Mouse (Mus musculus) forebrain, embryonic 16.5 days (tissue): ENCODE results near the gene Fermt2. TPM values are rescaled to one million over a fixed set of nuclear protein-coding genes. Genes with fewer than 3 reads are reported as not detected.

Experiments used
- ATAC-seq: fragments of 200-750 bp; cut with Nextera tagmentation; 2 replicates; pipeline ENCODE4 v1.8.0; 2017; ENCODE audit warnings: mild to moderate bottlenecking, moderate library complexity
- H3K27ac ChIP-seq: fragments of 300-500 bp; sonication (generic); 2 replicates; pipeline ENCODE4 v1.5.1; 2014; ENCODE audit warnings: low read length, control low read depth
- H3K27me3 ChIP-seq: fragments of 300-500 bp; sonication (generic); replicated peaks from 2 replicates; pipeline ENCODE4 v1.6.1; 2014; ENCODE audit warnings: low read length; ENCODE audit not compliant: control insufficient read depth, insufficient read depth
- H3K36me3 ChIP-seq: fragments of 300-500 bp; sonication (generic); 2 replicates; pipeline ENCODE4 v1.6.1; 2014; ENCODE audit not compliant: control insufficient read depth, insufficient read depth
- H3K4me1 ChIP-seq: fragments of 300-500 bp; sonication (generic); replicated peaks from 2 replicates; pipeline ENCODE4 v1.6.1; 2014; ENCODE audit warnings: low read length; ENCODE audit not compliant: control insufficient read depth, insufficient read depth
- H3K4me2 ChIP-seq: fragments of 300-500 bp; sonication (generic); 2 replicates; pipeline ENCODE4 v1.6.1; 2014; ENCODE audit warnings: mild to moderate bottlenecking, low read length, control low read depth
- H3K4me3 ChIP-seq: fragments of 300-500 bp; sonication (generic); replicated peaks from 2 replicates; pipeline ENCODE4 v1.5.1; 2014; ENCODE audit warnings: mild to moderate bottlenecking, low read length, control low read depth
- H3K9ac ChIP-seq: fragments of 300-500 bp; sonication (generic); replicated peaks from 2 replicates; pipeline ENCODE4 v1.6.1; 2014; ENCODE audit warnings: low read depth, low read length, control low read depth
- H3K9me3 ChIP-seq: fragments of 300-500 bp; sonication (generic); 2 replicates; pipeline ENCODE4 v1.6.1; 2016; ENCODE audit warnings: low read length; ENCODE audit not compliant: control insufficient read depth
- WGBS: fragments of 180-500 bp; shearing (Covaris S2); extraction: QIAGEN DNeasy Blood & Tissue Kit; methylation state at CpG from one replicate; pipeline ENCODE4 v1.1.7; 2014; 5-methylcytosine and 5-hydroxymethylcytosine counted together
- polyA plus RNA-seq: library from polyadenylated mRNA; unstranded; fragments of >200 nt; fragmentation: Nextera tagmentation; extraction: Ambion mirVana; gene quantifications from 2 replicates; pipeline ENCODE4 v1.2.1, GENCODE M21; 2015

The Fermt2 gene
- polyA plus RNA-seq, 1 experiment from 2014 or later, result 58.6 TPM

DNA sequence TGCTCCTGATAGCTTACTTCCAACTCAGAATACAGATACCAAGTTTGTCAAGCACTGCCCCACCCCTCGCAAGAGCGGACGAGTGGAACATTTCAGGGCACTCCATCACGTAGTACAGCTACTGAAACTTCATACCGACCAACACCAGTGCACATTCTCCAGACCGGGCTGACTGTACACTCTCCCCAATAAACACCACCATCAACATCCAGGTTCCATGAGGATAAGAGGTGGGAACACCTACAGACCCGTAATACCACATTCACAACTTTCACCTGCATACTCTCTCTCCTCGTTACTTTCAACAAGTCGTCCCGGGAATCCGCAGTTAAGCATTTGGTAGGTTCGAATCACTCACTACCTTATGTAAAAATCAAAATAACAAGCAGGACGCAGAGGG is 1.1 kb downstream of the Fermt2 start:
- Histone ChIP-seq H3K27ac (no peak overlapping the region), H3K9ac (peak overlapping the region; percentile 71)
- WGBS, result under 1% methylated on average over 13 of the region's 13 CpGs

DNA sequence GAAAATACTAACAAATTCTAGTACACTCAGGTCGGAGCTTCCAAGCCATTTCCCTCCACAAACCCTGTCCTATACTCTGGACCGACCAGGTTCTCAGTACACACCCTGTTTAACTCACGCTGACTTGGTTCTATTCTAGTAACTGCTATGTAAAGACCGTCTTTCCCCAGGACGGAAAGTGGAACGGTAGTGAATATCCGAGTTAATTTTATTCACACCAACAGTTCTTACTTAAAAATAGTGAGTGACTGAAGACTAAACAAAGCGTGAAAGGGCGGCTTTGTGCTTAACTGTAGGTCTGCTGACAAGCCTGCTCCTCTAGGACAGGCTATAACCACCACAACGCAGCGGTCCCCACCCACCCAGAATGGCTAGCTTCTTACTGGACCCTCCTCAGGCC is 14.1 kb downstream of the Fermt2 start:
- Histone ChIP-seq H3K27ac (no peak overlapping the region), H3K36me3 (no peaks in the 10 kb centered on the region), H3K4me3 (no peak overlapping the region), H3K4me2 (no peak overlapping the region), H3K9ac (no peak overlapping the region), H3K4me1 (no peaks in the 10 kb centered on the region), H3K9me3 (no peaks in the 10 kb centered on the region), H3K27me3 (no peaks in the 10 kb centered on the region)
- ATAC-seq, result no peak
- 67% methylated on average over 11 of the region's 11 CpGs for WGBS

More for the DNA sequence above, 1.1 kb downstream of the Fermt2 start:
- no peak for ATAC-seq
- H3K4me2 ChIP-seq, result peak overlapping the region; percentile 59
- no peaks in the 10 kb centered on the region for H3K36me3 ChIP-seq
- H3K4me1 ChIP-seq, result peaks cover 22% of the 10 kb centered on the region
- peak overlapping the region; percentile 77 for H3K4me3 ChIP-seq
- H3K27me3 ChIP-seq, result no peaks in the 10 kb centered on the region
- no peaks in the 10 kb centered on the region for H3K9me3 ChIP-seq

DNA sequence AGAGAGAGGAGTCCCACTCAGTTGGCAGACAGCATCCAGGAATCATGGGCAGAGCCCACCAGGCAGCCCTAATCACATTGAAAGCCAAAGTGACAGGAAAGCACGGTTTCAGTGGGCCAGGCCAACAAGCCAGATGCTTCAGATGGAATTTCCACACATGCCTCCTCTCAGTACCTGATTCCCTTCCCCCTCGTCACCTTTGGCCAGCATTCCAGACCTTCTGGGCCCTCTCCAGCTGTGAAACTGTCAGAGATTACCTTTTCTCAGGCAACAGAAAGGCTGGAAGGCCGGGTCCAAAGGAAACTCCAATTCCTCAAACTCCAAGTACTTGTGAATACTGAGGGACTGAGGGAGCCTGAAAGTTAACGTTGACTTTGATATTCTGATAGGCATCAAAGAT is 19.1 kb downstream of the Fermt2 start:
- no peaks in the 10 kb centered on the region for H3K9me3 ChIP-seq
- H3K4me3 ChIP-seq, result no peak overlapping the region
- H3K27me3 ChIP-seq, result no peaks in the 10 kb centered on the region
- 63% methylated on average over 4 of the region's 4 CpGs for WGBS
- peaks cover 17% of the 10 kb centered on the region for H3K4me1 ChIP-seq
- H3K36me3 ChIP-seq, result no peaks in the 10 kb centered on the region
- ATAC-seq, result no peak
- no peak overlapping the region for H3K4me2 ChIP-seq
- H3K27ac ChIP-seq, result no peak overlapping the region
- no peak overlapping the region for H3K9ac ChIP-seq

DNA sequence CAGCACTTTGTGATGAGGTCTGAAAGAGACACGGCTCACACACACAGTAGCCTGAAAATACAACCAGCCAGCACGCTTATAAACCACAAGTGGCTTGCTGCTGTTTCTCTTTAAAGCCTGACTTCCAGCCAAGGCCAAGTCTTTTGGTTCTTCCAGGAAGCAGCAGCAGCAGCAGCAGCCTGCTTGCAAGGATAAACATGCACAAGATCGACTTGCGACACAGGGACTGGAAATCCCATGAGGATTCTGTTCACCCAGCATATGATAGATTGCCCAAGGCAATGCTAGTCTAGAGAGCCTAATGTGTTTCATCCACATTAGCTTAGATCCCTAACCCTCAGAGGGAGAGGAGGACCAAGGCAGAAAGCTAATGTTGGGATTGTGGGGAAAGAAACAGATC is 22.0 kb downstream of the Fermt2 start:
- Histone ChIP-seq H3K36me3 (no peaks in the 10 kb centered on the region), H3K4me3 (no peak overlapping the region), H3K4me1 (peaks cover 17% of the 10 kb centered on the region), H3K9me3 (no peaks in the 10 kb centered on the region), H3K4me2 (no peak overlapping the region), H3K27me3 (no peaks in the 10 kb centered on the region), H3K9ac (0 out of 2 replicates have a peak overlapping the region, but pooled peaks have one; percentile 15), H3K27ac (0 out of 2 replicates have a peak overlapping the region, but pooled peaks have one; percentile 7)
- 52% methylated on average over 4 of the region's 4 CpGs for WGBS
- no peak for ATAC-seq

DNA sequence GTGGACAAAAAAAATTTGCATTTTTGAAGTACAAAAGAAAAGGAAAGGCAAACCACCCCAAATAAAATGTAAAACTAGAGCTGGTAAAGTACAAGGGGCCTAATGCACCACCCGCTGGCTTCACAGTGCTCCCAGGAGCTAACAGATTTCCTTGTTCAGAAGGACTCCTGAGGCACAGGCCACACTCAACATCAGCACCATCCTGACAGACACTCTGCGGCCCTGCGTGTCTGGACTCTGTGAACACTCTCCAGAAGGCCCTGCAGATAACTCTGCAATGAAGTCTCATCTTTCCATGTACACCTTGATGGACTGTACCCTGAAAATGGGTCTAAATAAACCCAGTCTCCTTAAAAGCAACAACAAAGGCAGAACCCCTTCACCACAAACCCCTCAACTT is 22.5 kb downstream of the Fermt2 start:
- Histone ChIP-seq H3K4me3 (no peak overlapping the region), H3K36me3 (no peaks in the 10 kb centered on the region), H3K4me2 (no peak overlapping the region), H3K27me3 (no peaks in the 10 kb centered on the region), H3K27ac (no peak overlapping the region; the same call in 1 of the 2 replicates), H3K9me3 (no peaks in the 10 kb centered on the region), H3K4me1 (peaks cover 17% of the 10 kb centered on the region), H3K9ac (no peak overlapping the region)
- ATAC-seq, result no peak
- WGBS, result 64% methylated on average over 3 of the region's 3 CpGs

DNA sequence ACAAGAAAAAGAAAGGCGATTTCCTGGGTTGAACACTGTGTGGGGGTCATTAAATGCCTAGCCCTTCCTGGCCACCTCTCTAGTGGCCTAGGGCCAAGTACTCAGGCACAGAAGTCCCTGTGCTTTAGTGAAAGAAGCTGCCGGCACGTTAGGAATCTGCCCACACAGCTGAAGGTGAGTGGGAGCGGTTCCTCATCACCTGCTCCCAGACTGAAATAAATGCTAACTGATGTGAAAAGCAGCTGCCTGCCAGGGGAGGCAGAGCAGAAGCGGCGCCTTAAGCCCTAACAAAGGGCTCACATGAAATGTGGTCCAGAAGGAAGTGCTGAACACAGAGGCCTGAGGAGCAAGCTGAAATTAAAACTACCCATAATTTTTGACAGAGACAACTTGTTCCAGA is 22.9 kb downstream of the Fermt2 start:
- Histone ChIP-seq H3K27ac (peak overlapping the region; percentile 61), H3K9me3 (no peaks in the 10 kb centered on the region), H3K4me1 (peaks cover 17% of the 10 kb centered on the region), H3K9ac (no peak overlapping the region), H3K4me3 (no peak overlapping the region), H3K36me3 (no peaks in the 10 kb centered on the region), H3K4me2 (no peak overlapping the region), H3K27me3 (no peaks in the 10 kb centered on the region)
- 17% methylated on average over 6 of the region's 6 CpGs for whole genome bisulfite sequencing
- ATAC-seq, result peak; percentile 43; the same call in 1 of the 2 replicates

DNA sequence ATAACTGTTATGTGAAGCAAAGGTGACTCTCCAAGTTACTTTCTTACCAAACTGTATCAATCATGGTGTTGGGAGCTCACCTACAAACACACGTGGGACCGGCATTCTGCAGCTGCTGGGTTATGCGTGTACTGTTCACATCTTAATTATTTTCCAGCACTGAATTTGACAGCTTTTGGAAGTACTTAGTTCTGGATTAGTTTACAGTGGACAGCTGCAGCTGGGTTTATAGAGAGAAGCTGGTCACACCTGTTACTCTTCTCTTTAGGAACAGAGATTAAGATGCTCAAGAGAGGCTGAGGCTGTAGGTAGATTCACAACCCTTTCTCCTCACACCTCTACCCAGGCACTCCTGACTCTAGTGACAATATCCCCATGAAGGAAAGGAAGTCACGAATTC is 23.8 kb downstream of the Fermt2 start:
- ATAC-seq, result no peak
- WGBS, result 98% methylated on average over 4 of the region's 4 CpGs
- Histone ChIP-seq H3K9me3 (no peaks in the 10 kb centered on the region), H3K9ac (no peak overlapping the region), H3K27ac (no peak overlapping the region), H3K4me3 (no peak overlapping the region), H3K4me1 (peaks cover 17% of the 10 kb centered on the region), H3K4me2 (no peak overlapping the region), H3K36me3 (no peaks in the 10 kb centered on the region), H3K27me3 (no peaks in the 10 kb centered on the region)

DNA sequence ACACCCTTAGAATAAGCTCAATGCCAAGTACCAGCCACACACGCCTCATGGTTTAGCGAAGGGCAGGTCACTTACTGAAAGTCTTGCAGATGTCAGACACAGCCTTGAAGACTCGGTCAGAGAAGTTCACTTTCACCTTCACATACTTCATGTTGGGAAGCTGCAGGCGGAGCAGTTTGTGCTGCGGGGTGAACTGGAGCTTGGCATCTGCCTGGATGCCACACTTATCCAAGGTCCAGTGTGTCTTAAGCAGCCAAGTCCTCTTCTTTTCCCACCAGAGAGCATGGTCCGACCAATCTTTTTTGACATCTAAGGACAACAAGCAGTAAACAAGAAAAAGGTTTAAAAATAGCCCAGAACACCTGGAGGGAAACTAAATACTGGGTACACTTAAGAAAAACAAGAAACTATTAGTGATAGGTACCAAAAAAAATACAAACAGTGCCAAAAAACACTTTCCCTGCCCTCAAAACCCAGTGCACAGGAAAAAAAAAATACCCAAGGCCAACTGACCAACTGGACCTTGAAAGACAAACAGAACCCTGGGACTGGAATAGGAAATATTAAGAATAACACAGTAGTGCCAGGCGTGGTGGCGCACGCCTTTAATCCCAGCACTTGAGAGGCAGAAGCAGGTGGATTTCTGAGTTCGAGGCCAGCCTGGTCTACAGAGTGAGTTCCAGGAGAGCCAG is 25.4 kb downstream of the Fermt2 start:
- Histone ChIP-seq H3K4me2 (no peak overlapping the region), H3K27me3 (no peaks in the 10 kb centered on the region), H3K9ac (no peak overlapping the region), H3K9me3 (no peaks in the 10 kb centered on the region), H3K36me3 (no peaks in the 10 kb centered on the region), H3K27ac (no peak overlapping the region), H3K4me3 (no peak overlapping the region), H3K4me1 (peaks cover 14% of the 10 kb centered on the region)
- 92% methylated on average over 10 of the region's 10 CpGs for WGBS
- no peak for ATAC-seq

DNA sequence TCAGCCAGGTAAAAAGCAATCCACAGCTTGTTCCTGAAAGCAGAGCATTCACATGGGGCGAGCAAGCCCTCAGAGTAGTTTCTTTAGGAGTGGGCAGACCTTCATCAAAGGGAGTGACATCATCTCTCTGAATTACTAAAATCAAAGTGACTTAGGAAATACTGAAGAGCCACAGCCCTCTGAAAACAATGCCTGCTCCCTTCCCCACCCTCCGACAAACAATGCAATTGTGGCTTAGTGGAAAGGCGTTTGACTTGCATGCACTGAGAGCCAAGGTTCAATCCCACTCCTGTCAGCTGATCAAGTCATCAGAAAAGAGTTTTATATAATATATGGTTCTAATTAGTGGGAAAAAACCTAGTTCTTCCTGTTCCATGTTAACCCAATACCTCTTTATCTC is 26.0 kb downstream of the Fermt2 start:
- no peak overlapping the region for H3K4me3 ChIP-seq
- H3K36me3 ChIP-seq, result no peaks in the 10 kb centered on the region
- no peak overlapping the region for H3K4me2 ChIP-seq
- H3K27me3 ChIP-seq, result no peaks in the 10 kb centered on the region
- WGBS, result 63% methylated on average over 3 of the region's 3 CpGs
- no peak overlapping the region for H3K9ac ChIP-seq
- no peak for ATAC-seq
- peaks cover 14% of the 10 kb centered on the region for H3K4me1 ChIP-seq
- no peak overlapping the region for H3K27ac ChIP-seq
- H3K9me3 ChIP-seq, result no peaks in the 10 kb centered on the region
